Mouse (Mus musculus): ENCODE measurements at regions not wholly inside any gene's neighbourhood (a gene's known extent, or its start where the extent isn't known, plus 50 kb on each side); places are given as distances from the start of the nearest gene placed in this dataset.

DNA sequence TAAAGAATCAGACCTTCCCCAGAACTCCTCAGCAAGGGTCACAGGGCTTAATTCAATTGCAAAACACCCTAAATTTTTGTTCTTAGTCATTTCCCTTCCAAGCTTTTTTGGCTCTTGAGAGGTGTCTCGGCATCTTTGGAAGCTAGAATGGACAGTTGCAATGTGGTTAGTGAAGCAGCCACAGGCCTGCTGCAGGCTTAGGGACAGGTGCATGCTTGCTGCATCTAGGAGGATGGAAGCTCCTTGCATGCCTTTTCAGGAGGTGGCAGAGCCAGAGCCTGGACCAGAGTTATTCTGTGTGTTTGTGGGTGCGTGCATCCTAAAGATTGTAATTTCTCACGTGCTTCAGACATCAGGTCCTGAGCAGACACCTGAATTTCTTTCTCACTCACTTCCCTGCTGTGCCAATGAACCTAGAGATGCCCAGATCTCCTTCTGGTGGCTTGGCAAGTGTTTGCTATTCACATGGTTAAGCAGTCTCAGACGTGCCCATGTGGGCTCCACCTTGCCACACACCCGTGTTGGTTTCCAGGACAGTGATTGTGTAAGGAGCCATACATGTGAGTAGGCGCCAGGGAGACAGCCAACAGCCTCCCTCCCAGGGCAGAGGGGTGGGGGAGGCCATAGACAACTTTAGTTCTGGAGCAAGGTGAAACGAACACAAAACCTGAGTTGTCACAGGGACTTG, 246.3 kb upstream of the Maf start:
- Histone ChIP-seq H3K4me1 (ENCODE audit: control insufficient read depth in 1 of 2, insufficient read depth in 2 of 2, low read length in 2 of 2) (no peaks in the 10 kb centered on the region), H3K36me3 (ENCODE audit: control insufficient read depth in 1 of 2, insufficient read depth in 2 of 2, low read length in 2 of 2) (no peaks in the 10 kb centered on the region), H3K9me3 (replicated peaks; ENCODE audit: insufficient read depth, low read length) (no peaks in the 10 kb centered on the region), H3K9ac (ENCODE audit: control insufficient read depth, low read depth, low read length, poor library complexity, severe bottlenecking) (no peak overlapping the region), H3K4me3 (ENCODE audit: control insufficient read depth in 1 of 2, insufficient read depth in 1 of 2, low read depth in 2 of 2, low read length in 2 of 2) (no peak overlapping the region), H3K79me2 (ENCODE audit: control insufficient read depth, insufficient read depth, low read length, poor library complexity) (no peaks in the 10 kb centered on the region), H3K27ac (ENCODE audit: control insufficient read depth, low read depth, low read length) (no peak overlapping the region), H3K27me3 (ENCODE audit: control insufficient read depth in 1 of 2, insufficient read depth in 2 of 2, low read length in 2 of 2) (no peaks in the 10 kb centered on the region)
- no peak for TF ChIP-seq NELFE (IDR thresholded peaks at IDR 0.05; ENCODE audit: low read depth, low read length)
- TF ChIP-seq RAD21 (IDR thresholded peaks at IDR 0.05; ENCODE audit: low read depth, low read length) = no peak
- no peak for TF ChIP-seq MAFK (IDR thresholded peaks at IDR 0.05; ENCODE audit: borderline replicate concordance, low read depth, low read length)
- no peak for TF ChIP-seq SMC3 (IDR thresholded peaks at IDR 0.05; ENCODE audit: low read depth, low read length)
- TF ChIP-seq SIN3A (IDR thresholded peaks at IDR 0.05; ENCODE audit: low read length) = no peak
- no peak for TF ChIP-seq CHD2 (IDR thresholded peaks at IDR 0.05; ENCODE audit: low read length)
- no peak for TF ChIP-seq TCF12 (IDR thresholded peaks at IDR 0.05; ENCODE audit: low read depth, low read length)
- no peak for TF ChIP-seq TAL1 (IDR thresholded peaks at IDR 0.05; ENCODE audit: low read length)
- no peak for TF ChIP-seq MEF2A (IDR thresholded peaks at IDR 0.05; ENCODE audit: extremely low read depth, insufficient replicate concordance, low read depth, low read length, poor library complexity, severe bottlenecking)
- no peak for TF ChIP-seq POLR2A (IDR thresholded peaks at IDR 0.05; ENCODE audit: control insufficient read depth in 1 of 2, insufficient read depth in 1 of 2, low read depth in 1 of 2, low read length in 2 of 2, poor library complexity in 1 of 2)
- TF ChIP-seq ETS1 (IDR thresholded peaks at IDR 0.05; ENCODE audit: low read depth, low read length) = no peak
- TF ChIP-seq GATA1 (IDR thresholded peaks at IDR 0.05; ENCODE audit: low read depth, low read length) = no peak
- TF ChIP-seq MAX (IDR thresholded peaks at IDR 0.05; ENCODE audit: low read length) = no peak
- no peak for TF ChIP-seq GABPA (IDR thresholded peaks at IDR 0.05; ENCODE audit: low read depth, low read length)
- no peak for TF ChIP-seq POLR2AphosphoS2 (IDR thresholded peaks at IDR 0.05; ENCODE audit: low read length)
- DNase-seq (ENCODE audit: low read depth, low spot score) = no peak

DNA sequence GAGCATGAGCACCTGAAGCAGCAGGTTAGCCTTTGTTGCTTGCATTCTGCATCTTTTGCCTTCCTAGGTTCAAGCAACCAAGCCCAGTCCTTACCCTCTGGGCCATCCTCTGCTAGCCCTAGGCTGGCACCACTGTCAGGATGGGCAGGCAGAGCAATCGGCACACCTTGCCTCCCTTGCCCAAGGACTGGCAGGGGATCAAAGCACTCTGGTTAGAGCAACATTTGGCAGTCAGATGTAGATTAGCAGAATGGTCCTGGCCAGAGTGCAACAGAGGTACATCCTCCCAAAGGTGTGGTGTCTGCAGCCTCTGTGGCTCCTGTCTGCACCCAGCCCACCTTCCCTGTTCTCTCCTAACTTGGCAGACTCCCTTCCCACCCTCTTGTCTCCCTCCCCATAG, 244.9 kb upstream of the Maf start:
- TF ChIP-seq POLR2AphosphoS2 (IDR thresholded peaks at IDR 0.05; ENCODE audit: low read length) (no peak), JUND (IDR thresholded peaks at IDR 0.05; ENCODE audit: low read depth, low read length) (no peak), SIN3A (IDR thresholded peaks at IDR 0.05; ENCODE audit: low read length) (no peak), BHLHE40 (IDR thresholded peaks at IDR 0.05; ENCODE audit: borderline replicate concordance, low read depth, low read length) (no peak), MAX (IDR thresholded peaks at IDR 0.05; ENCODE audit: low read length) (no peak), CHD1 (IDR thresholded peaks at IDR 0.05; ENCODE audit: low read depth, low read length) (no peak), NELFE (IDR thresholded peaks at IDR 0.05; ENCODE audit: low read depth, low read length) (no peak), POLR2A (IDR thresholded peaks at IDR 0.05; ENCODE audit: control insufficient read depth in 1 of 2, insufficient read depth in 1 of 2, low read depth in 1 of 2, low read length in 2 of 2, poor library complexity in 1 of 2) (no peak), CTCF (IDR thresholded peaks at IDR 0.05 in 2 of 3, conservative IDR thresholded peaks at IDR 0.05 in 1 of 3; ENCODE audit: control insufficient read depth in 1 of 3, insufficient read depth in 1 of 3, low read depth in 2 of 3, low read length in 3 of 3, poor library complexity in 1 of 3, severe bottlenecking in 1 of 3) (no peak), ZKSCAN1 (IDR thresholded peaks at IDR 0.05; ENCODE audit: low read depth, low read length) (no peak), MYB (IDR thresholded peaks at IDR 0.05; ENCODE audit: low read depth, low read length) (no peak), SMC3 (IDR thresholded peaks at IDR 0.05; ENCODE audit: low read depth, low read length) (no peak), ZNF384 (IDR thresholded peaks at IDR 0.05; ENCODE audit: low read depth, low read length) (no peak)
- H3K9me3 ChIP-seq (replicated peaks; ENCODE audit: insufficient read depth, low read length) = no peaks in the 10 kb centered on the region
- H3K4me3 ChIP-seq (ENCODE audit: control insufficient read depth in 1 of 2, insufficient read depth in 1 of 2, low read depth in 2 of 2, low read length in 2 of 2) = no peak overlapping the region
- H3K79me2 ChIP-seq (ENCODE audit: control insufficient read depth, insufficient read depth, low read length, poor library complexity) = no peaks in the 10 kb centered on the region
- no peak for DNase-seq (ENCODE audit: low read depth, low spot score)
- no peak overlapping the region for H3K9ac ChIP-seq (ENCODE audit: control insufficient read depth, low read depth, low read length, poor library complexity, severe bottlenecking)
- no peaks in the 10 kb centered on the region for H3K27me3 ChIP-seq (ENCODE audit: control insufficient read depth in 1 of 2, insufficient read depth in 2 of 2, low read length in 2 of 2)
- H3K27ac ChIP-seq (ENCODE audit: control insufficient read depth, low read depth, low read length) = no peak overlapping the region
- no peaks in the 10 kb centered on the region for H3K4me1 ChIP-seq (ENCODE audit: control insufficient read depth in 1 of 2, insufficient read depth in 2 of 2, low read length in 2 of 2)
- no peaks in the 10 kb centered on the region for H3K36me3 ChIP-seq (ENCODE audit: control insufficient read depth in 1 of 2, insufficient read depth in 2 of 2, low read length in 2 of 2)

Measured in MEL (cell line).